Mouse (Mus musculus) midbrain, embryonic 14.5 days (tissue): ENCODE results near the gene Crp. TPM values are rescaled to one million over a fixed set of nuclear protein-coding genes. Genes with fewer than 3 reads are reported as not detected.

Experiments used
- ATAC-seq: fragments of 200-750 bp; cut with Nextera tagmentation; 2 replicates; pipeline ENCODE4 v1.8.0; 2017; ENCODE audit warnings: moderate number of reproducible peaks, moderate library complexity; ENCODE audit not compliant: low FRiP score, low TSS enrichment
- DNase-seq: peaks from one replicate; pipeline ENCODE4 v3.0.0-alpha.2; 2015
- H3K27ac ChIP-seq: fragments of 300-500 bp; sonication (generic); replicated peaks from 2 replicates; pipeline ENCODE4 v1.5.1; 2014; ENCODE audit warnings: mild to moderate bottlenecking, low read depth, low read length, moderate library complexity
- H3K27me3 ChIP-seq: fragments of 300-500 bp; sonication (generic); 2 replicates; pipeline ENCODE4 v1.6.1; 2014; ENCODE audit warnings: low read length, control low read depth, mixed read lengths; ENCODE audit not compliant: control insufficient read depth, insufficient read depth
- H3K36me3 ChIP-seq: fragments of 300-500 bp; sonication (generic); 2 replicates; pipeline ENCODE4 v1.6.1; 2014; ENCODE audit warnings: low read length, control low read depth; ENCODE audit not compliant: control insufficient read depth, insufficient read depth
- H3K4me1 ChIP-seq: fragments of 300-500 bp; sonication (generic); 2 replicates; pipeline ENCODE4 v1.6.1; 2014; ENCODE audit warnings: mild to moderate bottlenecking, antibody characterized with exemption, low read length, control low read depth; ENCODE audit not compliant: control insufficient read depth, insufficient read depth
- H3K4me2 ChIP-seq: fragments of 300-500 bp; sonication (generic); 2 replicates; pipeline ENCODE4 v1.6.1; 2014; ENCODE audit warnings: mild to moderate bottlenecking, low read length, moderate library complexity
- H3K4me3 ChIP-seq: fragments of 300-500 bp; sonication (generic); replicated peaks from 2 replicates; pipeline ENCODE4 v1.5.1; 2014; ENCODE audit warnings: low read depth, low read length
- H3K9ac ChIP-seq: fragments of 300-500 bp; sonication (generic); replicated peaks from 2 replicates; pipeline ENCODE4 v1.6.1; 2014; ENCODE audit warnings: mild to moderate bottlenecking, low read length, moderate library complexity
- H3K9me3 ChIP-seq: fragments of 300-500 bp; sonication (generic); 2 replicates; pipeline ENCODE4 v1.6.1; 2016; ENCODE audit warnings: low read length, control low read depth, mixed read lengths; ENCODE audit not compliant: control insufficient read depth
- WGBS: fragments of 180-500 bp; shearing (Covaris S2); extraction: QIAGEN DNeasy Blood & Tissue Kit; methylation state at CpG from one replicate; pipeline ENCODE4 v1.1.7; 2014; 5-methylcytosine and 5-hydroxymethylcytosine counted together
- polyA plus RNA-seq: library from polyadenylated mRNA; unstranded; fragments of >200 nt; fragmentation: Nextera tagmentation; extraction: Ambion mirVana; gene quantifications from 2 replicates; pipeline ENCODE4 v1.2.1, GENCODE M21; 2014

Gene Crp
- polyA plus RNA-seq: not detected in 2 replicates

GRCm38 (mm10) chr1:172697844-172698243 is at the start of gene Crp:
Gene Crp (plus strand): TSS chr1:172698055.
- Histone ChIP-seq H3K4me1 (no peaks in the 10 kb centered on the region), H3K36me3 (no peaks in the 10 kb centered on the region), H3K27ac (no peak within 1 kb of the TSS), H3K4me2 (no peak within 1 kb of the TSS), H3K27me3 (no peaks in the 10 kb centered on the region), H3K9me3 (no peaks in the 10 kb centered on the region), H3K9ac (no peak within 1 kb of the TSS), H3K4me3 (no peak within 1 kb of the TSS)
- DNase-seq (no peak), ATAC-seq (no peak)
- WGBS: 85% methylated on average over 4 of the region's 4 CpGs

GRCm38 (mm10) chr1:172649396-172649795 is 48.5 kb upstream of the Crp start:
- Histone ChIP-seq H3K27me3 (no peaks in the 10 kb centered on the region), H3K4me3 (no peak overlapping the region), H3K27ac (no peak overlapping the region), H3K4me2 (no peak overlapping the region), H3K36me3 (no peaks in the 10 kb centered on the region), H3K4me1 (no peaks in the 10 kb centered on the region), H3K9ac (no peak overlapping the region), H3K9me3 (no peaks in the 10 kb centered on the region)
- DNase-seq: no peak
- WGBS: 87% methylated on average over 9 of the region's 9 CpGs
- no peak for ATAC-seq

- ATAC-seq: no peak
- Histone ChIP-seq H3K4me3 (no peak overlapping the region), H3K9ac (no peak overlapping the region), H3K27ac (no peak overlapping the region), H3K4me2 (no peak overlapping the region), H3K27me3 (no peaks in the 10 kb centered on the region), H3K36me3 (no peaks in the 10 kb centered on the region), H3K9me3 (no peaks in the 10 kb centered on the region), H3K4me1 (no peaks in the 10 kb centered on the region)
- peak; percentile 37 for DNase-seq
- 61% methylated on average over 8 of the region's 8 CpGs for WGBS
These were observed 47.2 kb upstream of the Crp start for GRCm38 (mm10) chr1:172650519-172651287.

DNA sequence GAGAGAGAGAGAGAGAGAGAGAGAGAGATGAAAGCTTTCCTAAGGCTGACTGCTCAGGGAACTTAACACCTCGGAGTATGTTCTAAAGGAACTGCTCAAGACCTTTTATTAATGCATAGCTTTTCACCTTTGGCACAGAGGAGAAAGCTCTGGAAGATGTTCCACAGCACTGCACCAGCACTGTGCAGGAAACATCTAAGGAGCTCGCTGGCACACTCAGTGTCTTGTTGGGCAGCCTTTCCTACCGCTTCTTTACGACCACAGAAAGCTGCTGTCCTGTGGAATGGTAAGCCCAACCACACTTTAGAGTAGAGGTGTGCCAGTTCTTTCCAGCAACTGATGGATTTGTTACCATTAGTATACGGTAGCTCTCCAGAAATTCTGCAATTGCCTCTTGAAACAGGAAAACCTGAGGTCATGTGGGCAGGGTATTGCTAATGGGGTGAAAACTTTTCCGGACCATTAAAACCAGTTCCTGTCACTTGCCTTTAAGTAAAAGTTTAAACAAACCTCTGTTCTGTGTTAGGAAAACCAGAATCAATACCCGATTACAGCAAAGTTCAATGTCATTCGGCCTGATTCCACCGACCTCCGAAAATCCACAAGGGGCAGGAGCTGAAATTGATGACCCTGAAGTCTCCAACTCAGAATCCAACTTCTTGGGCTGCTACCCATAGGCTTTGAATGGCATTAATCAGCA is 46.4 kb upstream of the Crp start:
- Histone ChIP-seq H3K4me3 (no peak overlapping the region), H3K27me3 (no peaks in the 10 kb centered on the region), H3K36me3 (no peaks in the 10 kb centered on the region), H3K9ac (no peak overlapping the region), H3K9me3 (no peaks in the 10 kb centered on the region), H3K27ac (no peak overlapping the region), H3K4me2 (no peak overlapping the region), H3K4me1 (no peaks in the 10 kb centered on the region)
- 89% methylated on average over 10 of the region's 10 CpGs for WGBS
- DNase-seq: no peak
- ATAC-seq: no peak

DNA sequence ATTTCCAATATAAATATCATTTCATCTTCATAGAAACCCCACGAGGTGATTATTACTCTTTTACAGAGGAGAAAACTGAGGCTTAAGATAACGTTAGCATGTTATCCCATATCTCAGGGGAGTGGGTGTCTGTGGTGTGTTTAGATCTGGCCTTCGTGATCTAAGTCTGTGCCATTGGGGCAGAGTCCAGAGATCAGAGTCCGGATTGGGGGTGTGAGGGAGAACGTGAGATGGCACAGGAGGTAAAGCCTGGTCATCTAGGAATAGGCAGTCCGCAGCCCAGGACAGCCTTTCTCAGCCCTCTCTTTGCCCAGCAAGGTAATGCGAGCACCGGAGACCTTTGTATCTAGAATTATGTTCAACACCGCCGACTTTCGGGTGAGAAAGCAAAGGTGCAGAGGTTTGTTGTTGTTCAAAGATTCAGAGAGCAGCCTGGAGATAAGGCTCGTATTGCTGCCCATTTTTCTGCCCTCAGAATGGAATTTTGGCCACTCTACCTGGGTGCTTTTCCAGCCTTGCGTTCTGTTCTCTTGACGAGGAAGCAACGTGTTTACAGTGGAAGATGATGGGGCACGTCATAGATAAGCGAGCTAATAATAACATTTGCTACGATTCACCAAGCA is 45.7 kb upstream of the Crp start:
- H3K9ac ChIP-seq: no peak overlapping the region
- WGBS: 86% methylated on average over 18 of the region's 18 CpGs
- no peak overlapping the region for H3K4me2 ChIP-seq
- ATAC-seq (no peak), DNase-seq (no peak)
- H3K36me3 ChIP-seq: no peaks in the 10 kb centered on the region
- H3K27ac ChIP-seq: no peak overlapping the region
- H3K27me3 ChIP-seq: no peaks in the 10 kb centered on the region
- no peak overlapping the region for H3K4me3 ChIP-seq
- no peaks in the 10 kb centered on the region for H3K9me3 ChIP-seq
- H3K4me1 ChIP-seq: no peaks in the 10 kb centered on the region

DNA sequence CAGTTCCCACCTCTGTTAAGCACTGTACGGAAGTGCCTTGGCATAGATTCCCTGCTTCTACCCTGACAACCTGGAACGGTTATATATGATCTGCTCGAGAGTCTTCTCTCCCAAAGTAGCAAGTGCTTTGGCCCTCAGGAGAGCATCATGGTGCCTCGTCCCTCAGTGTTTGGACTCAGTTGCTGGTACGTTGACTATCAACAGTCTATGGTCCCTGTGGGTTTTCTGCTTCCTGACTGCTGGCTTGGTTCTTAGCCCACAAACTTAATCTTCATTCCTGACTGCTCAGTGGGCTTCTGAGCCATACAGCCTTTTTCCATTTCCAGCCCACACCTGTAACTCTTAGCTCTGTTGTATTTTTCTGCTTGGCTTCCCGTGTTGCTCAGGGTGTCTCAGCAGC is 44.0 kb upstream of the Crp start:
- Histone ChIP-seq H3K9ac (no peak overlapping the region), H3K4me1 (no peaks in the 10 kb centered on the region), H3K4me2 (no peak overlapping the region), H3K27me3 (no peaks in the 10 kb centered on the region), H3K36me3 (no peaks in the 10 kb centered on the region), H3K9me3 (no peaks in the 10 kb centered on the region), H3K4me3 (no peak overlapping the region), H3K27ac (no peak overlapping the region)
- DNase-seq (no peak), ATAC-seq (no peak)
- 88% methylated on average over 6 of the region's 6 CpGs for WGBS

GRCm38 (mm10) chr1:172657266-172657665 is 40.6 kb upstream of the Crp start:
- 63% methylated on average over 3 of the region's 3 CpGs for WGBS
- H3K4me1 ChIP-seq: no peaks in the 10 kb centered on the region
- H3K4me3 ChIP-seq: no peak overlapping the region

GRCm38 (mm10) chr1:172659688-172660087 is 38.2 kb upstream of the Crp start:
- H3K9ac ChIP-seq: no peak overlapping the region
- ATAC-seq (no peak), DNase-seq (no peak)
- H3K4me2 ChIP-seq: no peak overlapping the region
- H3K9me3 ChIP-seq: no peaks in the 10 kb centered on the region
- no peak overlapping the region for H3K27ac ChIP-seq
- H3K4me3 ChIP-seq: no peak overlapping the region
- H3K27me3 ChIP-seq: no peaks in the 10 kb centered on the region
- H3K36me3 ChIP-seq: no peaks in the 10 kb centered on the region
- no peaks in the 10 kb centered on the region for H3K4me1 ChIP-seq
- 95% methylated on average over 8 of the region's 8 CpGs for WGBS

More at GRCm38 (mm10) chr1:172657266-172657665, 40.6 kb upstream of the Crp start:
- no peaks in the 10 kb centered on the region for H3K27me3 ChIP-seq
- H3K4me2 ChIP-seq: no peak overlapping the region
- DNase-seq (no peak), ATAC-seq (no peak)
- H3K9me3 ChIP-seq: no peaks in the 10 kb centered on the region
- H3K9ac ChIP-seq: no peak overlapping the region
- H3K27ac ChIP-seq: no peak overlapping the region
- no peaks in the 10 kb centered on the region for H3K36me3 ChIP-seq
